Mouse (Mus musculus) CH12.LX (cell line): ENCODE data around the gene Nhsl2. TPM values are rescaled to one million over a fixed set of nuclear protein-coding genes. Genes with fewer than 3 reads are reported as not detected.

ENCODE experiments used
- DNase-seq: peaks from one replicate; pipeline ENCODE4 v3.0.0-alpha.2; 2013; ENCODE audit errors: extremely low read depth
- H3K27ac ChIP-seq: 2 replicates; pipeline ENCODE4 v1.5.1; 2012; ENCODE audit warnings: low read depth, mild to moderate bottlenecking, control low read depth, moderate library complexity; ENCODE audit not compliant: insufficient read depth
- H3K27me3 ChIP-seq: replicated peaks from 2 replicates; pipeline ENCODE3; 2012; ENCODE audit warnings: inconsistent platforms
- H3K36me3 ChIP-seq, 2 experiments: replicated peaks in 1 of 2; 2 replicates each; pipeline versions ENCODE3 to v1.6.1; 2012; ENCODE audit warnings: inconsistent platforms in 1 of 2, low read length in 1 of 2, mild to moderate bottlenecking in 1 of 2, mixed read lengths in 1 of 2, moderate library complexity in 1 of 2; ENCODE audit not compliant: control insufficient read depth in 1 of 2, insufficient read depth in 1 of 2
- H3K4me1 ChIP-seq, 2 experiments: 2 replicates each; pipeline ENCODE4 v1.6.1; 2012; ENCODE audit warnings: inconsistent platforms in 1 of 2, moderate library complexity in 1 of 2; ENCODE audit not compliant: insufficient read depth in 2 of 2, control insufficient read depth in 1 of 2
- H3K4me2 ChIP-seq: 2 replicates; pipeline ENCODE4 v1.6.1; 2012; ENCODE audit warnings: low read depth, mild to moderate bottlenecking, control low read depth; ENCODE audit not compliant: poor library complexity, insufficient read depth, severe bottlenecking
- H3K4me3 ChIP-seq, 3 experiments: fragments of 150-350 bp in 1 of 3; sonication (generic) in 1 of 3; replicated peaks in 1 of 3; 2 replicates each; pipeline versions ENCODE3 to v1.5.1; 2011 to 2012; ENCODE audit warnings: low read depth in 2 of 3, low read length in 2 of 3, mild to moderate bottlenecking in 2 of 3, moderate library complexity in 2 of 3, control low read depth in 1 of 3, improper control_type of control experiment in 1 of 3, inconsistent platforms in 1 of 3, mixed read lengths in 1 of 3; ENCODE audit not compliant: poor library complexity in 1 of 3
- H3K79me2 ChIP-seq: replicated peaks from 2 replicates; pipeline ENCODE4 v1.6.1; 2012; ENCODE audit warnings: mild to moderate bottlenecking, moderate library complexity; ENCODE audit not compliant: control insufficient read depth, poor library complexity, insufficient read depth, severe bottlenecking; ENCODE audit errors: extremely low read depth
- H3K9ac ChIP-seq: 2 replicates; pipeline ENCODE4 v1.6.1; 2012; ENCODE audit warnings: low read depth, mild to moderate bottlenecking, control low read depth, moderate library complexity; ENCODE audit not compliant: insufficient read depth
- H3K9me3 ChIP-seq: replicated peaks from 2 replicates; pipeline ENCODE3; 2012; ENCODE audit warnings: low read length, inconsistent platforms, mixed read lengths
- BHLHE40 ChIP-seq: IDR thresholded peaks from 2 replicates; pipeline ENCODE4 v1.6.1; 2011; ENCODE audit warnings: mild to moderate bottlenecking, low read depth, low read length, improper control_type of control experiment
- CHD1 ChIP-seq: IDR thresholded peaks from 2 replicates; pipeline ENCODE4 v1.6.1; 2012; ENCODE audit warnings: low read depth, low read length, improper control_type of control experiment, inconsistent platforms
- CHD2 ChIP-seq: IDR thresholded peaks from 2 replicates; pipeline ENCODE4 v1.6.1; 2011; ENCODE audit warnings: low read length, improper control_type of control experiment
- ELF1 ChIP-seq: IDR thresholded peaks from 2 replicates; pipeline ENCODE4 v1.6.1; 2014; ENCODE audit warnings: low read depth, mild to moderate bottlenecking, inconsistent platforms, low read length, improper control_type of control experiment
- EP300 ChIP-seq: IDR thresholded peaks from 2 replicates; pipeline ENCODE4 v1.6.1; 2011; ENCODE audit warnings: low read length, improper control_type of control experiment
- ETS1 ChIP-seq: conservative IDR thresholded peaks from 2 replicates; pipeline ENCODE4 v1.6.1; 2012; ENCODE audit warnings: low read depth, mild to moderate bottlenecking, inconsistent platforms, low read length, improper control_type of control experiment, moderate library complexity
- HCFC1 ChIP-seq: IDR thresholded peaks from 2 replicates; pipeline ENCODE4 v1.6.1; 2012; ENCODE audit warnings: low read depth, mild to moderate bottlenecking, inconsistent platforms, low read length, improper control_type of control experiment
- IRF4 ChIP-seq: IDR thresholded peaks from 2 replicates; pipeline ENCODE4 v1.6.1; 2014; ENCODE audit warnings: low read depth, mild to moderate bottlenecking, inconsistent platforms, low read length, improper control_type of control experiment
- JUN ChIP-seq: IDR thresholded peaks from 2 replicates; pipeline ENCODE4 v1.6.1; 2011; ENCODE audit warnings: low read depth, mild to moderate bottlenecking, low read length, improper control_type of control experiment, moderate library complexity; ENCODE audit not compliant: insufficient read depth
- KAT2A ChIP-seq: IDR thresholded peaks from 2 replicates; pipeline ENCODE4 v1.6.1; 2012; ENCODE audit warnings: low read length, improper control_type of control experiment, inconsistent platforms; ENCODE audit not compliant: insufficient replicate concordance
- MAX ChIP-seq: IDR thresholded peaks from 2 replicates; pipeline ENCODE4 v1.6.1; 2011; ENCODE audit warnings: low read length, improper control_type of control experiment
- MAZ ChIP-seq: IDR thresholded peaks from 2 replicates; pipeline ENCODE4 v1.6.1; 2012; ENCODE audit warnings: low read depth, mild to moderate bottlenecking, inconsistent platforms, low read length, improper control_type of control experiment, moderate library complexity
- MEF2A ChIP-seq: IDR thresholded peaks from 2 replicates; pipeline ENCODE4 v1.6.1; 2014; ENCODE audit warnings: low read depth, mild to moderate bottlenecking, inconsistent platforms, low read length, improper control_type of control experiment, borderline replicate concordance
- MXI1 ChIP-seq: IDR thresholded peaks from 2 replicates; pipeline ENCODE4 v1.6.1; 2011; ENCODE audit warnings: mild to moderate bottlenecking, low read depth, low read length, improper control_type of control experiment
- MYC ChIP-seq: IDR thresholded peaks from 2 replicates; pipeline ENCODE4 v1.6.1; 2011; ENCODE audit warnings: low read depth, mild to moderate bottlenecking, improper control_type of control experiment, low read length
- NELFE ChIP-seq: IDR thresholded peaks from 2 replicates; pipeline ENCODE4 v1.6.1; 2011; ENCODE audit warnings: low read depth, low read length, improper control_type of control experiment
- PAX5 ChIP-seq: IDR thresholded peaks from 2 replicates; pipeline ENCODE4 v1.6.1; 2012; ENCODE audit warnings: low read length, inconsistent platforms, mixed read lengths
- POLR2A ChIP-seq: IDR thresholded peaks from 2 replicates; pipeline ENCODE4 v1.6.1; 2011; ENCODE audit warnings: low read depth, mild to moderate bottlenecking, improper control_type of control experiment, low read length
- RAD21 ChIP-seq: IDR thresholded peaks from 2 replicates; pipeline ENCODE4 v1.6.1; 2011; ENCODE audit warnings: low read depth, mild to moderate bottlenecking, low read length, improper control_type of control experiment, moderate library complexity
- SMC3 ChIP-seq: IDR thresholded peaks from 2 replicates; pipeline ENCODE4 v1.6.1; 2011; ENCODE audit warnings: low read depth, low read length, improper control_type of control experiment
- TBP ChIP-seq: conservative IDR thresholded peaks from 2 replicates; pipeline ENCODE4 v1.6.1; 2011; ENCODE audit warnings: low read depth, low read length, improper control_type of control experiment
- TCF12 ChIP-seq: IDR thresholded peaks from 2 replicates; pipeline ENCODE4 v1.6.1; 2014; ENCODE audit warnings: low read depth, mild to moderate bottlenecking, inconsistent platforms, low read length, improper control_type of control experiment
- ZKSCAN1 ChIP-seq: IDR thresholded peaks from 2 replicates; pipeline ENCODE4 v1.6.1; 2012; ENCODE audit warnings: low read depth, inconsistent platforms, low read length, improper control_type of control experiment, borderline replicate concordance
- ZMIZ1 ChIP-seq: IDR thresholded peaks from 2 replicates; pipeline ENCODE4 v1.6.1; 2012; ENCODE audit warnings: low read depth, mild to moderate bottlenecking, inconsistent platforms, low read length, improper control_type of control experiment
- dilution Hi-C: fragments of 300-500 bp; cut with MboI; formaldehyde crosslinking; loops from 2 replicates; pipeline ENCODE4 v1.14.3; 2020; ENCODE audit warnings: low sequenced_read_pairs; ENCODE audit not compliant: extremely low pct_unique_long_range_greater_than_20kb, extremely low pct_ligation_motif_present
- in situ Hi-C: fragments of 300-500 bp; cut with MboI; formaldehyde crosslinking; loops from 3 replicates; pipeline ENCODE4 v1.14.3; 2019; ENCODE audit warnings: low sequenced_read_pairs, low pct_ligation_motif_present, low pct_unique_long_range_greater_than_20kb, mixed read lengths
- polyA plus RNA-seq: library from polyadenylated mRNA; unstranded; fragments of >175 nt; gene quantifications from 2 replicates; pipeline ENCODE4 v1.2.1, GENCODE M21; 2012; ENCODE audit warnings: low read depth; ENCODE audit not compliant: insufficient read length
- total RNA-seq, 2 experiments: library from RNA; depleted of rRNA; stranded (reverse); fragments of 300-350 nt in 1 of 2; fragments of >200 nt in 1 of 2; gene quantifications; 2 replicates each; pipeline ENCODE4 v1.2.3; 2012 to 2014

Nhsl2 gene
- total and polyA plus RNA-seq, 3 experiments: 0.10 to 0.17 TPM; not detected in 1

- TF ChIP-seq RAD21: no peak
- no peak for TF ChIP-seq BHLHE40
- no peak for TF ChIP-seq MXI1
- TF ChIP-seq POLR2A: no peak
- TF ChIP-seq SMC3: no peak
- TF ChIP-seq ZKSCAN1: no peak
- TF ChIP-seq PAX5: no peak
- TF ChIP-seq IRF4: no peak
- TF ChIP-seq MAX: no peak
- no peak for TF ChIP-seq MYC
- no peak for TF ChIP-seq EP300
- H3K9ac ChIP-seq: no peak overlapping the region
- H3K4me3 ChIP-seq: no peak overlapping the region
- H3K27me3 ChIP-seq: no peaks in the 10 kb centered on the region
- no peaks in the 10 kb centered on the region for H3K36me3 ChIP-seq
- no peak for DNase-seq
- H3K4me2 ChIP-seq: no peak overlapping the region
- H3K27ac ChIP-seq: no peak overlapping the region
- peaks cover 18 to 56% of the 10 kb centered on the region in 2 experiments for H3K4me1 ChIP-seq
- in situ Hi-C loops: no loop called here
- no peaks in the 10 kb centered on the region for H3K9me3 ChIP-seq
- dilution Hi-C loops: no loop called here
- H3K79me2 ChIP-seq: no peaks in the 10 kb centered on the region
Observed at GRCm38 (mm10) chrX:102033566-102033965, 184.4 kb downstream of the Nhsl2 start.

DNA sequence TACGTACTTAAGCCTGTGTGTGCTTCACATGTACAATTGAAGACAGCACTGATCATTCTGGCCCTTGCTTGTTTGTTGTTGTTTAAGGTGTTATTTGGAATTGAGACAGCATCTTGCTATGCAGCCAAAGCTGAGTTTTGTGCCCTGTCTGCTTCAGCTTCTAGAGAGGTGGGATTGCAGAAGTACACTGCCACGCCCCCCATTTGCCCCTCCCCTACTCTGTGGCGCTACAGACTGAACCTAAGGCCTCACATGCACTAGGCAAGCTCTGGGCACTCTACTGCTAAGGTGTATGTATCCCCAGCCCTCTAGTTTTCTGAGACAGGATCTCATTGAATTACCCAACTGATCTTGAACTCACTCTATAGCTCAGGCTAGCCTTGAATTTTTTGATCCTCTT, 186.5 kb downstream of the Nhsl2 start:
- no peak for TF ChIP-seq PAX5
- TF ChIP-seq ETS1: no peak
- no peak for TF ChIP-seq JUN
- TF ChIP-seq MXI1: no peak
- TF ChIP-seq CHD2: no peak
- TF ChIP-seq RAD21: no peak
- no peak for TF ChIP-seq TCF12
- TF ChIP-seq SMC3: no peak
- TF ChIP-seq ELF1: no peak
- no peak for TF ChIP-seq KAT2A
- no peak for TF ChIP-seq HCFC1
- no peak for TF ChIP-seq MEF2A
- TF ChIP-seq NELFE: no peak
- no peak for TF ChIP-seq TBP
- TF ChIP-seq CHD1: no peak
- TF ChIP-seq BHLHE40: no peak
- no peak for TF ChIP-seq ZMIZ1
- TF ChIP-seq MAZ: no peak
- TF ChIP-seq ZKSCAN1: no peak
- TF ChIP-seq, all 38 proteins: peak for 0
- Histone ChIP-seq H3K4me3 (no peak overlapping the region), H3K4me2 (no peak overlapping the region), H3K27me3 (no peaks in the 10 kb centered on the region), H3K36me3 (no peaks in the 10 kb centered on the region), H3K79me2 (no peaks in the 10 kb centered on the region), H3K9me3 (no peaks in the 10 kb centered on the region), H3K9ac (no peak overlapping the region), H3K4me1 (peaks cover 18 to 61% of the 10 kb centered on the region in 2 experiments), H3K27ac (no peak overlapping the region)
- dilution Hi-C loops (no loop called here), in situ Hi-C loops (no loop called here)
- peak; percentile 52 for DNase-seq
